Mouse (Mus musculus) gastrocnemius, postnatal 36 days (tissue): ENCODE measurements around the gene Rpap3. TPM values are rescaled to one million over a fixed set of nuclear protein-coding genes. Genes with fewer than 3 reads are reported as not detected.

Experiments used
- DNase-seq, 2 experiments: peaks; one replicate each; pipeline ENCODE4 v3.0.0; 2022
- intact Hi-C: fragments of 180-260 bp; cut with DNase I; formaldehyde crosslinking; loops from one replicate; pipeline ENCODE4 v1.15.1; 2025
- total RNA-seq, 2 experiments: library from RNA; stranded (reverse); gene quantifications; 2 replicates each; pipeline ENCODE4 v1.2.3; 2021

Rpap3 gene
- total RNA-seq, 2 experiments from 2014 or later, result 9.8 to 12.4 TPM

GRCm38 (mm10) chr15:97731988-97732387 is 26.4 kb upstream of the Rpap3 start:
- no peak for DNase-seq
- intact Hi-C loops, result no loop called here

- intact Hi-C loops, result no loop called here
- DNase-seq, result no peak
Observed at GRCm38 (mm10) chr15:97731111-97731510, 25.5 kb upstream of the Rpap3 start, which contains the start of gene Endou. Endou (minus strand) TSS chr15:97731339.

GRCm38 (mm10) chr15:97730365-97730764 is 24.7 kb upstream of the Rpap3 start:
- intact Hi-C loops, result no loop called here
- DNase-seq, result no peak

GRCm38 (mm10) chr15:97728804-97729203 is 23.2 kb upstream of the Rpap3 start:
- intact Hi-C loops, result no loop called here
- DNase-seq, result peak in 1 of 2 experiments; percentile 41

- DNase-seq, result no peak
- intact Hi-C loops, result no loop called here
Observed at GRCm38 (mm10) chr15:97728394-97728793, 22.8 kb upstream of the Rpap3 start.

- DNase-seq, result no peak
- intact Hi-C loops, result no loop called here
Observed at GRCm38 (mm10) chr15:97727520-97727919, 21.9 kb upstream of the Rpap3 start.

GRCm38 (mm10) chr15:97727048-97727447 is 21.4 kb upstream of the Rpap3 start:
- intact Hi-C loops, result no loop called here
- peak in 1 of 2 experiments; percentile 57 for DNase-seq

- DNase-seq, result no peak
- intact Hi-C loops, result no loop called here
Observed at GRCm38 (mm10) chr15:97726310-97726709, 20.7 kb upstream of the Rpap3 start.

- intact Hi-C loops, result no loop called here
- DNase-seq, result no peak
Observed at GRCm38 (mm10) chr15:97725198-97725785, 19.7 kb upstream of the Rpap3 start.

- intact Hi-C loops, result no loop called here
- DNase-seq, result no peak
Observed at GRCm38 (mm10) chr15:97724346-97725197, 18.9 kb upstream of the Rpap3 start.

- DNase-seq, result no peak
- intact Hi-C loops, result no loop called here
Observed at GRCm38 (mm10) chr15:97723536-97724345, 18.1 kb upstream of the Rpap3 start.

GRCm38 (mm10) chr15:97721008-97721701 is 15.5 kb upstream of the Rpap3 start:
- no peak for DNase-seq
- intact Hi-C loops, result loop anchor here (2.0 kb wide), 1 partner anchor 46 kb away; the partner anchor contains the start of gene Rapgef3

GRCm38 (mm10) chr15:97720026-97720675 is 14.5 kb upstream of the Rpap3 start:
- no peak for DNase-seq
- intact Hi-C loops, result loop anchor here (2.0 kb wide), 1 partner anchor 47 kb away; the partner anchor contains the start of gene Rapgef3

GRCm38 (mm10) chr15:97719494-97719893 is 13.9 kb upstream of the Rpap3 start:
- no peak for DNase-seq
- intact Hi-C loops, result loop anchor here (2.0 to 5.0 kb wide), 3 partner anchors 57 to 233 kb away; no protein-coding TSS in a partner anchor

GRCm38 (mm10) chr15:97718535-97719155 is 13.0 kb upstream of the Rpap3 start:
- no peak for DNase-seq
- intact Hi-C loops, result loop anchor here (2.0 to 5.0 kb wide), 3 partner anchors 58 to 234 kb away; no protein-coding TSS in a partner anchor

- intact Hi-C loops, result loop anchor here (2.0 to 5.0 kb wide), 3 partner anchors 59 to 234 kb away; no protein-coding TSS in a partner anchor
- peak in 1 of 2 experiments; percentile 54 for DNase-seq
Observed at GRCm38 (mm10) chr15:97717861-97718534, 12.4 kb upstream of the Rpap3 start.

GRCm38 (mm10) chr15:97716782-97717181 is 11.2 kb upstream of the Rpap3 start:
- no peak for DNase-seq
- intact Hi-C loops, result loop anchor here (5.0 kb wide), 1 partner anchor 236 kb away; no protein-coding TSS in a partner anchor

GRCm38 (mm10) chr15:97715734-97716133 is 10.1 kb upstream of the Rpap3 start:
- intact Hi-C loops, result loop anchor here (5.0 kb wide), 1 partner anchor 237 kb away; no protein-coding TSS in a partner anchor
- DNase-seq, result no peak
